Mouse (Mus musculus): ENCODE measurements around the gene Wbp1. TPM values are rescaled to one million over a fixed set of nuclear protein-coding genes. Genes with fewer than 3 reads are reported as not detected.

The Wbp1 gene
- total RNA-seq, 2 experiments from 2014 or later: 43.3 to 45.6 TPM

GRCm38 (mm10) chr6:83087205-83087925, 34.0 kb downstream of the Wbp1 start:
- intact Hi-C loops (cut with DNase I): no loop called here
- no peak for TF ChIP-seq CTCF (IDR thresholded peaks at IDR 0.05)
- Histone ChIP-seq H3K4me3 (peak overlapping the region; percentile 75), H3K27ac (peak overlapping the region; percentile 85)
- DNase-seq: peak; percentile 81

GRCm38 (mm10) chr6:83086121-83087035, 35.0 kb downstream of the Wbp1 start, which contains the start of gene Lbx2:
TSS of gene Lbx2 (plus strand) at chr6:83086367.
- peak within 1 kb of the TSS; percentile 75 for H3K4me3 ChIP-seq
- peak within 1 kb of the TSS; percentile 85 for H3K27ac ChIP-seq
- no peak for TF ChIP-seq CTCF (IDR thresholded peaks at IDR 0.05)
- peak; percentile 22 for DNase-seq
- intact Hi-C loops (cut with DNase I): no loop called here

- Histone ChIP-seq H3K27ac (no peak overlapping the region), H3K4me3 (no peak overlapping the region)
- no peak for DNase-seq
- intact Hi-C loops (cut with DNase I): no loop called here
- TF ChIP-seq CTCF (IDR thresholded peaks at IDR 0.05): no peak
Observed at GRCm38 (mm10) chr6:83084477-83084876, 36.9 kb downstream of the Wbp1 start.

- intact Hi-C loops (cut with DNase I): no loop called here
- TF ChIP-seq CTCF (IDR thresholded peaks at IDR 0.05): no peak
- Histone ChIP-seq H3K27ac (no peak overlapping the region), H3K4me3 (no peak overlapping the region)
- DNase-seq: no peak
Observed at GRCm38 (mm10) chr6:83083497-83083896, 37.9 kb downstream of the Wbp1 start.

GRCm38 (mm10) chr6:83080210-83080609, 41.1 kb downstream of the Wbp1 start:
- no peak overlapping the region for H3K27ac ChIP-seq
- DNase-seq: no peak
- no peak overlapping the region for H3K4me3 ChIP-seq
- TF ChIP-seq CTCF (IDR thresholded peaks at IDR 0.05): no peak
- intact Hi-C loops (cut with DNase I): no loop called here

GRCm38 (mm10) chr6:83078324-83078858, 43.0 kb downstream of the Wbp1 start:
- Histone ChIP-seq H3K4me3 (peak overlapping the region; percentile 88), H3K27ac (peak overlapping the region; percentile 99)
- intact Hi-C loops (cut with DNase I): loop anchor here (1.0 kb wide), 1 partner anchor 81 kb away; no protein-coding TSS in a partner anchor
- peak; percentile 100 for DNase-seq
- peak; percentile 72 for TF ChIP-seq CTCF (IDR thresholded peaks at IDR 0.05)

- intact Hi-C loops (cut with DNase I): loop anchor here (1.0 to 2.0 kb wide), 2 partner anchors 23 to 80 kb away; partner anchors contain the start of genes Aup1 and Htra2
- H3K4me3 ChIP-seq: peak within 1 kb of the TSS; percentile 88
- H3K27ac ChIP-seq: peak within 1 kb of the TSS; percentile 99
- no peak for TF ChIP-seq CTCF (IDR thresholded peaks at IDR 0.05)
- no peak for DNase-seq
Observed at GRCm38 (mm10) chr6:83077630-83078323, 43.6 kb downstream of the Wbp1 start, which contains the start of gene Pcgf1. TSS of gene Pcgf1 (plus strand) at chr6:83077869.

GRCm38 (mm10) chr6:83074979-83075378, 46.4 kb downstream of the Wbp1 start:
- DNase-seq: no peak
- Histone ChIP-seq H3K4me3 (no peak overlapping the region), H3K27ac (no peak overlapping the region)
- intact Hi-C loops (cut with DNase I): no loop called here
- peak; percentile 17; the same call in 1 of the 2 replicates for TF ChIP-seq CTCF (IDR thresholded peaks at IDR 0.05)

- no peak for DNase-seq
- intact Hi-C loops (cut with DNase I): no loop called here
- Histone ChIP-seq H3K27ac (no peak overlapping the region), H3K4me3 (no peak overlapping the region)
- TF ChIP-seq CTCF (IDR thresholded peaks at IDR 0.05): no peak
Observed at GRCm38 (mm10) chr6:83071220-83071619, 50.1 kb downstream of the Wbp1 start.

GRCm38 (mm10) chr6:83070311-83071219, 50.8 kb downstream of the Wbp1 start:
- no peak for DNase-seq

GRCm38 (mm10) chr6:83070247-83070310, 51.3 kb downstream of the Wbp1 start, which contains the start of gene Tlx2:
TSS of gene Tlx2 (minus strand) at chr6:83070293.
- DNase-seq: no peak
- no peak within 1 kb of the TSS for H3K27ac ChIP-seq
- TF ChIP-seq CTCF (IDR thresholded peaks at IDR 0.05): no peak
- peak within 1 kb of the TSS; percentile 58 for H3K4me3 ChIP-seq
- intact Hi-C loops (cut with DNase I): no loop called here

More at GRCm38 (mm10) chr6:83070311-83071219, 50.8 kb downstream of the Wbp1 start:
- no peak for TF ChIP-seq CTCF (IDR thresholded peaks at IDR 0.05)
- Histone ChIP-seq H3K27ac (no peak overlapping the region), H3K4me3 (peak overlapping the region; percentile 47)
- intact Hi-C loops (cut with DNase I): no loop called here

All from gastrocnemius, adult 2 months (tissue).